Mouse (Mus musculus) B cell, adult 67 days (primary cell): ENCODE data around the gene Slc51a. TPM values are rescaled to one million over a fixed set of nuclear protein-coding genes. Genes with fewer than 3 reads are reported as not detected.

Experiments used
- total RNA-seq, 2 experiments: library from RNA; stranded (reverse); gene quantifications; 4 replicates each; pipeline ENCODE4 v1.2.4; 2023

Gene Slc51a
- total RNA-seq, result not detected

GRCm38 (mm10) chr16:32487234-32488111 is at the start of gene Slc51a:
Gene Slc51a, minus strand, starts transcription at chr16:32487879.

DNA sequence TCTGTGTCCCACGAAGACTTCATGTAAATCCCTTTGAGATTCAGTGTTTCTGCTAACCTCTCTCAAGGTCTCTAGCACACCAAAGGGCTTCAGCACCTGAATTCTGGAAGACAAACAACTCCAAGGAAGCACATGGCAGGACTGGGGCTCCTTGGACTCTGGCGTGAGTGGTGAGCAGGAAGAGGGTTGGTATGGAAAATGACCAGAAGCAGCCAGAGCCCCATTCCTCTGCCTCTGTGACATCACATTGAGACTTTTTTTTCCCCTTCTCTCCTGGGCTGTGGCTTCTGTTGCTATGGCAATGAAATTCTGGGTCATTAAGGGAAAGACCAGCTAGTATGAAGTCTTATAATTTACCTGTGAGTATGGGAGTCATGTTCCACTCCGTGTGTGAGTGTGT is 8.3 kb upstream of the Slc51a start, which contains the start of gene Zdhhc19:
TSS of gene Zdhhc19 (plus strand) at position 301 of the 400 bp plus-strand sequence.

GRCm38 (mm10) chr16:32430474-32431046 is 57.1 kb downstream of the Slc51a start, which contains the start of gene Pcyt1a:
Gene Pcyt1a, plus strand, starts transcription at chr16:32430921.

Other genes starting within 250 kb of the Slc51a start
- gene Fbxo45, start 240.7 kb downstream of the Slc51a start, total RNA-seq, result 10 to 100 TPM; 11.5 to 12.8 TPM
- gene Wdr53, start 240.7 kb downstream of the Slc51a start, total RNA-seq, result 10 to 100 TPM; 10.9 to 14.0 TPM
- 1 to 10 TPM in 1 of 2 experiments, not detected in 1; 1.7 TPM for gene Smco1, start 216.4 kb downstream of the Slc51a start, total RNA-seq
- 10 to 100 TPM; 18.4 to 20.0 TPM for gene Rnf168, start 210.4 kb downstream of the Slc51a start, total RNA-seq
- 10 to 100 TPM; 61.1 to 74.6 TPM for gene Ubxn7, start 155.6 kb downstream of the Slc51a start, total RNA-seq
- gene Tm4sf19, start 87.4 kb downstream of the Slc51a start, total RNA-seq, result under 1 TPM in 1 of 2 experiments, not detected in 1; 0.44 TPM
- 1 to 10 TPM; 5.0 to 5.1 TPM for gene Tctex1d2, start 68.2 kb downstream of the Slc51a start, total RNA-seq
- gene Pcyt1a, start 57.0 kb downstream of the Slc51a start, total RNA-seq, result 10 to 100 TPM; 39.1 to 54.0 TPM
- not detected for gene Zdhhc19, start 8.4 kb upstream of the Slc51a start, total RNA-seq
- 10 to 100 TPM; 75.4 to 75.9 TPM for gene Tfrc, start 121.0 kb upstream of the Slc51a start, total RNA-seq
- 100 to 1,000 TPM; 130 to 138 TPM for gene Tnk2, start 156.0 kb upstream of the Slc51a start, total RNA-seq
- not detected for gene Muc4, start 248.0 kb upstream of the Slc51a start, total RNA-seq